Mouse (Mus musculus) urinary bladder, postnatal 36 days (tissue): ENCODE data around the gene Gatad1.
"Not testable (repeated sequence)": the region's sequence is repeated elsewhere in the genome, so short reads cannot be mapped to it uniquely, and the experiment has no call there.

Experiments used
- DNase-seq, 2 experiments: peaks; one replicate each; pipeline ENCODE4 v3.0.0; 2022; ENCODE audit warnings: low spot score in 2 of 2, mixed read lengths in 1 of 2

Gene Gatad1

GRCm38 (mm10) chr5:3657085-3657484 is at the start of gene Gatad1:
Gene Gatad1, minus strand, starts transcription at chr5:3657185.
- DNase-seq, result no peak

- no peak for DNase-seq
These were observed 45.2 kb upstream of the Gatad1 start for GRCm38 (mm10) chr5:3702180-3702579.

GRCm38 (mm10) chr5:3700025-3700424 is 43.0 kb upstream of the Gatad1 start:
- DNase-seq, result no peak

- DNase-seq, result no peak
These were observed 39.0 kb upstream of the Gatad1 start for GRCm38 (mm10) chr5:3696031-3696430.

GRCm38 (mm10) chr5:3695191-3695590 is 38.2 kb upstream of the Gatad1 start:
- no peak for DNase-seq

GRCm38 (mm10) chr5:3692956-3693355 is 36.0 kb upstream of the Gatad1 start:
- DNase-seq, result no peak

GRCm38 (mm10) chr5:3691283-3691682 is 34.3 kb upstream of the Gatad1 start:
- no peak for DNase-seq

- no peak for DNase-seq
These were observed 31.3 kb upstream of the Gatad1 start for GRCm38 (mm10) chr5:3688298-3688697.

- no peak for DNase-seq
These were observed 13.1 kb upstream of the Gatad1 start for GRCm38 (mm10) chr5:3669938-3670554.

GRCm38 (mm10) chr5:3666585-3666984 is 9.6 kb upstream of the Gatad1 start:
- DNase-seq, result no peak

- DNase-seq, result no peak
These were observed 8.2 kb upstream of the Gatad1 start for GRCm38 (mm10) chr5:3665225-3665624.

GRCm38 (mm10) chr5:3653801-3654200 is 3.2 kb downstream of the Gatad1 start:
- no peak for DNase-seq

- not testable (repeated sequence) for DNase-seq
These were observed 3.9 kb downstream of the Gatad1 start for GRCm38 (mm10) chr5:3652903-3653575.

- no peak for DNase-seq
These were observed 5.4 kb downstream of the Gatad1 start for GRCm38 (mm10) chr5:3651621-3652020.

- no peak for DNase-seq
These were observed 6.1 kb downstream of the Gatad1 start, which contains the start of gene Tmbim7 for GRCm38 (mm10) chr5:3650881-3651280. Gene Tmbim7, plus strand, starts transcription at chr5:3651181.

GRCm38 (mm10) chr5:3648849-3649210 is 8.2 kb downstream of the Gatad1 start:
- DNase-seq, result no peak

GRCm38 (mm10) chr5:3648206-3648848 is 8.7 kb downstream of the Gatad1 start:
- DNase-seq, result no peak

GRCm38 (mm10) chr5:3647708-3648121 is 9.3 kb downstream of the Gatad1 start:
- peak; percentile 72 to 87 for DNase-seq

GRCm38 (mm10) chr5:3646991-3647707 is 9.8 kb downstream of the Gatad1 start:
- DNase-seq, result peak; percentile 9 to 29

- DNase-seq, result no peak
These were observed 10.4 kb downstream of the Gatad1 start for GRCm38 (mm10) chr5:3646539-3646938.

- DNase-seq, result no peak
These were observed 11.7 kb downstream of the Gatad1 start for GRCm38 (mm10) chr5:3645326-3645725.

GRCm38 (mm10) chr5:3644621-3645020 is 12.4 kb downstream of the Gatad1 start:
- no peak for DNase-seq
